Mouse (Mus musculus) CD4-positive, CD25-positive, alpha-beta regulatory T cell, adult 9 weeks (primary cell): ENCODE measurements around the gene Gga3. TPM values are rescaled to one million over a fixed set of nuclear protein-coding genes. Genes with fewer than 3 reads are reported as not detected.

Experiments
- polyA plus RNA-seq: library from polyadenylated mRNA; unstranded; fragments of 100-300 nt; shearing (Covaris generic); gene quantifications from one replicate; pipeline ENCODE4 v1.2.1, GENCODE M21; 2017

The Gga3 gene
- polyA plus RNA-seq, result 71.5 TPM

GRCm38 (mm10) chr11:115603476-115604303 lies at the start of gene Gga3, which contains the start of gene Mrps7:
Gene Gga3, minus strand, starts transcription at chr11:115604051.
Gene Mrps7, plus strand, starts transcription at chr11:115603925.

DNA sequence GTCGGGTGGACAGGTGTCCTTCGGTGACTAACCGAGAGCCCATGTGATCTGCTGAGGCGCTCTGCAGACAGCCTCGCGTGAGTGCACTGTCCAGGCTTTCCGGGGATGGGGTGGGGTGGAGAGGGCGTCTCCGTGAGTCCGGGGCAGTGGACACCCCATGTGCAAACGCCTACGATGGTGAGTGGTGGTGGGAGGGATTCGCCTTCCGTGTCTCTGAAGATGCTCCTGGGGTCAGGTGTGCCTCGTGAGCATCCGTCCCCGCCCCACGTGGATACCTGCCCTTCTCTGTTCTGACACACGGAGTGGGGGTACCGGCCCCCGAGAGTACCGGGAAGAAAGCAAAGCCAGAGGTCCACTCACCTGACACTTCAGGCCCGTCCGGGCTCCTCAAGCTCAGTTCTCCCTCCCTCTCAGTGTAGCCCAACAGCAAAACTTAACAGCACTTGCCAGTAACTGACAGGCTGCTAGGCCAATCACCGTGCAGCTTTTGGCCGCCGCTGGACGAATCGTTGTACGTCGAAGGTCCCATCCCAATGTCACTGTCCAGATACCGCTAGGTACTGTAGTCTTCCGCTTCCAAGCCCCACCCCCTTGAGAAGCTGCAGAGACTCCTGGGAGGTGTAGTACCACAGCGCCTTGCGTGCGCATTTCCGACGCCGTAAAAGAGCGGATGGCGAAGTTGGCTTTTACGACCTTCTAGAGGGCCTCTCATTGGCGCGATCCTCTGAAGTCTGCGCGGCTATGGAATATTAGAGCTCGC lies 24.0 kb upstream of the Gga3 start, which contains the start of gene Slc25a19:
Gene Slc25a19, minus strand, starts transcription at position 591 of the 760 bp plus-strand sequence.

DNA sequence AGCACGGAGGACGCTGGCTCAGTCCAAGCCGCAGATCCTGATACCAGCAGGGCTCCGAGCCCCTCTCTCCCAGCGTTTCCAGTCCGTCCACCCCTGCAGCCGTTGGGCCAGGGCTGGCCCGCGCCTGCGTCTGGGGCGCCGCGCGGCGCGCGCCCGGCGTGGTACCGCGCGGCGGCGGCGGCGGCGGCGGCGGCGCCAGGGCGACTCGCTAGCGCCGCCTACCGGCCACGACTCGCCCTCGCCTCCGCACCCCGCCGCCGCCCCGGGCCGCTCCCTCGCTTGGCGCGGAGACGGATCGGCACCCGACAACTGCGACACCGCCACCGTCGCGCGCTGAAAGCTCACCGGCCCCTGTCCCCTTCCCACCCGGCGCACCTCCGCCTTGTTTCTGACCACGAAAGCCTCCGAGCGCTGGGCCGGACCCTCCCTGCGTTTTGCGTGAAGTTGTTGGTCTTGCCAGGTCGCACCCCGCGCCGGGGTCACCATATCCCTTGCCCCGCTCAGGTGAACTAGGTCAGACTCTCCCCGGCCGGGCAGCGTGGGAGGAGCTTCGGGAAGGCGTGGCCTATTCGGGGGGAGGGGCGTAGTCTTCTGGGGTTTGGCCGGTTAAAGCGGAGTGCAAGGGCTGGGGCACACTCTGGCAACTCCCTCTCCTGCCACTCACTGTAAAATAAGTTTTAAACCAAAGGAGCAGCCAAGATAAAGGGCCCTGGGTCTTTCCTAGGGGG lies 8.7 kb upstream of the Gga3 start, which contains the start of gene Mif4gd:
Gene Mif4gd, minus strand, starts transcription at position 560 of the 728 bp plus-strand sequence.

DNA sequence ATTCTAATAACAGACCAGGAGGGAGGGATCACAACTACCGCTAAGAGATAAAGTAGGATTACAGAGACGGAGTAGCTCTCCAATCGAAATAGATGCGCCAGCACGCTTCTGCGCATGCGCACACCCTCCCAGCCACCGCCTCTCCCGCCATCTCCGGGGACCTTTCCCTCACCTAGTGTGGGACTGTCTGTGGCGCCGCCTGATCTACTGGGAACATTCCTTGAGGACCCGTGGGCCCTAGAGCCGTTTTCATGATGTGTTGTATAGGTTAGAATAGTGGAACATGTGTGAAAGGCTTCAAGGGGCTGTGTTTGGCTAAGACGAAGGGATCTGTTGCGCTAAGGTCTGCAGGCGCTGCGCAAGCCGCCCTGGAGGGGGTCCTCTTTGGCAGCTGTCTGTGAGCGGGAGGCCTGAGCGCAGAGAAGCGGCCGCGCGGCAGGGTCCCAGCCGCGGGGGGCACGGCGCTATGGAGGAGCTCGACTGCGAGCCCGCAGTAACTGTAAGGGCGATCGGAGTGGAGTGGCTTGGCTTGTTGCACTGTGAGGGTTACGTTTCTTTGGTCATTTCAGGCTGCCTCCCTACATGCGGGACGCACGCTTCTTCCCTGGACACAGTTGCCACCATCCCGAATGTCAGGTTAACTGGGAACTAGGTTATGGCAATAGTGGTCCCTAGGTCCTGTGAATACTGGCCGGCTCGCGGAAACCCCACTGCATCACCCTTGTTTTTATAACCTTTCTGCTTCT lies 39.6 kb downstream of the Gga3 start, which contains the start of gene Nup85:
Gene Nup85, plus strand, starts transcription at position 371 of the 746 bp plus-strand sequence.

GRCm38 (mm10) chr11:115536038-115536681 lies 67.7 kb downstream of the Gga3 start, which contains the start of gene Sumo2:
Gene Sumo2, minus strand, starts transcription at chr11:115536276.

Other genes starting within 250 kb of the Gga3 start
- 16.5 TPM for gene Hid1, start 236.3 kb downstream of the Gga3 start, polyA plus RNA-seq
- not detected for gene Cdr2l, start 222.1 kb downstream of the Gga3 start, polyA plus RNA-seq
- gene Mrpl58, start 200.3 kb downstream of the Gga3 start, polyA plus RNA-seq, result 206 TPM
- gene Atp5h, start 184.1 kb downstream of the Gga3 start, polyA plus RNA-seq, result 760 TPM
- gene Kctd2, start 183.9 kb downstream of the Gga3 start, polyA plus RNA-seq, result 4.4 TPM
- not detected for gene Trim80, start 163.5 kb downstream of the Gga3 start, polyA plus RNA-seq
- 23.6 TPM for gene Slc16a5, start 141.6 kb downstream of the Gga3 start, polyA plus RNA-seq
- gene Armc7, start 128.4 kb downstream of the Gga3 start, polyA plus RNA-seq, result 115 TPM
- gene Nt5c, start 112.2 kb downstream of the Gga3 start, polyA plus RNA-seq, result 388 TPM
- gene Jpt1, start 89.7 kb downstream of the Gga3 start, polyA plus RNA-seq, result 645 TPM
- 775 TPM for gene Sumo2, start 67.8 kb downstream of the Gga3 start, polyA plus RNA-seq
- 95.7 TPM for gene Nup85, start 39.6 kb downstream of the Gga3 start, polyA plus RNA-seq
- 68.3 TPM for gene Mrps7, start 126 bp downstream of the Gga3 start, polyA plus RNA-seq
- 198 TPM for gene Mif4gd, start 8.9 kb upstream of the Gga3 start, polyA plus RNA-seq
- 70.8 TPM for gene Slc25a19, start 24.2 kb upstream of the Gga3 start, polyA plus RNA-seq
- 10.7 TPM for gene Grb2, start 104.5 kb upstream of the Gga3 start, polyA plus RNA-seq
- gene Tmem94, start 161.4 kb upstream of the Gga3 start, polyA plus RNA-seq, result 35.9 TPM
- 2.9 TPM for gene Caskin2, start 209.6 kb upstream of the Gga3 start, polyA plus RNA-seq
- 13.0 TPM for gene Tsen54, start 210.7 kb upstream of the Gga3 start, polyA plus RNA-seq
- 35.4 TPM for gene Llgl2, start 220.0 kb upstream of the Gga3 start, polyA plus RNA-seq